Mouse (Mus musculus) cerebellum, adult 2 months (tissue): ENCODE measurements around the gene Rexo5.

Experiments used
- CTCF ChIP-seq: fragments of 200-500 bp; IDR thresholded peaks from 2 replicates; pipeline ENCODE4 v1.5.1; 2011; ENCODE audit warnings: low read depth, mild to moderate bottlenecking, control low read depth, low read length, moderate library complexity, borderline replicate concordance; ENCODE audit not compliant: insufficient read depth
- POLR2A ChIP-seq: fragments of 200-500 bp; IDR thresholded peaks from 2 replicates; pipeline ENCODE4 v1.6.1; 2011; ENCODE audit warnings: low read length, control low read depth, borderline replicate concordance; ENCODE audit not compliant: insufficient read depth

GRCm38 (mm10) chr7:119795311-119795710 lies 1.5 kb downstream of the Rexo5 start:
- TF ChIP-seq CTCF: no peak
- TF ChIP-seq POLR2A: no peak
